Mouse (Mus musculus) c-Kit-positive CD71-positive TER-119-negative erythroid progenitor cells, embryonic 14.5 days (primary cell): Measurements from ENCODE around the gene Fry.

ENCODE experiments used
- DNase-seq: peaks from one replicate; pipeline ENCODE4 v3.0.0-alpha.2; 2013; ENCODE audit warnings: low read depth

The Fry gene

DNA sequence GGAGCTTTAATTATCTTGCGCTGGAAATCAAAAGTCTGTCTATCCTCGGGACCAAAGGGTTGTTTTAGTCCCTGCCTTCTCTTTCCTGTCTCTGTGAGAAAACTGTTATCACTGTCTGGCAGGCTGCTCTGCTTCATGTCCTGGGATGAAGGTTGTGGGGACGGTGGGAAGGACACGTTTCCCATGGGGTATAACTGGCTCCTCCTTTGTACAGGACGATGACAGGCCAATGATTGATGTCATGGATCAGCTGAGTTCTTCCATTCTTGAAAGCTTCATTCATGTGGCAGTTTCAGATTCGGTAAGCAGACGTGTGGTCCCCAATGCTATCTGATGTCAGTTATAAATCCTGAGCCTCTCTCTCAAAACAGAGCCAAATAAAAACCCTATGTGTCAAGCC, 272.0 kb downstream of the Fry start:
- DNase-seq, result peak; percentile 15

DNA sequence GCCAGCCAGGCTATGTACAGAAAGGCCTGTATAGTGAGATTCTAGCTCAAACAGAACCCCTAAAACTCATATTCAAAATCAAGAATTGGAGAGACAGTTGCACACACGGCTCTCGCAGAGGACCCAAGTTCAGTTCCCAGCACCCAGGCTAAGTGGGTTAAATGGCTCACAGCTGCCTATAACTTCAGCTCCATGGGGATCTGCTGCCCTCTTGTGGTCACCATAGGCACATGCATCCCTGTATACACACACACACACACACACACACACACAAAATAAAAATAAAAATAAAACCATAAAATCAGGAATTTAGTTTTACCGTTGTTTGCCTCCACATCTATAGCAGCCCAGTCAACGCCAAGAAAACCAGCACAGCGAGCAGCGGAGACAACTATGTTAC, 276.2 kb downstream of the Fry start:
- DNase-seq, result no peak

DNA sequence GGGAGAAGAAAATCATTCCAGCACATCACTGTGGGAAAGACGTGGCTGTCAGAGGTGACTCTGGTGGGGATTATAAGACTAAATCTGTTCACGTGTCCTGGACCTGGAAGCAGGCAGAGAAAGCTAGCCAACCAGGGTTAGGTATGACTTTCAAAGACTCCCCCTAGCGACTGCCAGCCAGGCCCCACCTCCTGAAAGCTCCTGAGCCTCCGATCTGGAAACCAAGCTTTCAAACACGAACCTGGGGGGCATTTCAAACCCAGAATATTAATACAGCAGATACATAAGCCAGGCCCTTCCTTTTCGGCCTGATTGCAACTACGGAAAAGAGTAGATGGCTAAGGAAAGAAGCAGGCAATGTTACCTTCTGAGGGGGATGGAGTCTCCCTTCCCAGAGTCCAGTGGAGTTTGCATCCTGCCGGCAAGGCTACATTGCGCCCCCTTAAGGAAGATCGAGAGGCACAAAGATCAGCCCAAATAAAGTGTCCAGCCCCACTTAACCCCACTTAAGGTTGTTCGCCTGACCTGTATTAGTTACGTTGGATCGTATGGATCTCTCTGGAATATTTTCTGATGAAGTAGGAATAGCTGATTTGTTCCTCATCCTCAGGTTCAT, 284.5 kb downstream of the Fry start:
- DNase-seq, result no peak

DNA sequence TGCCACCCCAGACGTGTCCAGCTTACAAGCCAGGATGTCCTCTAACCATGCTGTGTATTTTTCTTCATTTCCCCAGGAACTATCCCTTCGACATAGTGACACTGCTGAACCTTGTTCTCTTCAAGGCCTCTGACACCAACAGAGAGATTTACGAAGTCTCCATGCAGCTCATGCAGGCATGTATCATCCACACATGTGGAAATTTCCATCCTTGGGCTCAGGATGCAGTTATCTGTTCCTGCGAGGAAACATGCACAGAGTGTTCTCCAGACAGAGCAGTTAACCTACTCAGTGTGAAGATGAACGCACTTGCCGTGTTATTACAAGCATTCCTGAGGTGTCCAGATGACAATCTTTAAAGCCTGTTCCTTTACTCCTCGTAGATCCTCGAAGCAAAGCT, 286.4 kb downstream of the Fry start:
- no peak for DNase-seq

DNA sequence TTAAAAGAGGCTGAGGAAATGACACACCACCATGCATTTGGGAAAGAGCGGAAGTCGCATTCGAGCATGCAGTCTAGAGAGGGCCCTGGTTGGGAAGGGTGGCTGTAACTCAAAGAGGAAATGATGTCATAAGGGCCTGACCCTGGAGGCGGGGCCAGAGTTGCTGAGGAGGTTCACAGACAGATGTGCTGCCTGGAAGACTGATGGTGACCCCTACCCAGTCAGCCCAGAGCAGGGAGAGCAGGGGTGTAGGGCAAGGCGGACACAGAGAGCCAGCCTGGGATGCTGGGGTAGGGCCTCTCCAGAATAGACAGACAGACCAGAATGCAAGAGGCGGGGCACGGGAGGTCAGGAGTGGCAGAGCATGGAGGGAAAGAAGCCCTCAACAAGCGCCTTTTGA, 290.5 kb downstream of the Fry start:
- no peak for DNase-seq

DNA sequence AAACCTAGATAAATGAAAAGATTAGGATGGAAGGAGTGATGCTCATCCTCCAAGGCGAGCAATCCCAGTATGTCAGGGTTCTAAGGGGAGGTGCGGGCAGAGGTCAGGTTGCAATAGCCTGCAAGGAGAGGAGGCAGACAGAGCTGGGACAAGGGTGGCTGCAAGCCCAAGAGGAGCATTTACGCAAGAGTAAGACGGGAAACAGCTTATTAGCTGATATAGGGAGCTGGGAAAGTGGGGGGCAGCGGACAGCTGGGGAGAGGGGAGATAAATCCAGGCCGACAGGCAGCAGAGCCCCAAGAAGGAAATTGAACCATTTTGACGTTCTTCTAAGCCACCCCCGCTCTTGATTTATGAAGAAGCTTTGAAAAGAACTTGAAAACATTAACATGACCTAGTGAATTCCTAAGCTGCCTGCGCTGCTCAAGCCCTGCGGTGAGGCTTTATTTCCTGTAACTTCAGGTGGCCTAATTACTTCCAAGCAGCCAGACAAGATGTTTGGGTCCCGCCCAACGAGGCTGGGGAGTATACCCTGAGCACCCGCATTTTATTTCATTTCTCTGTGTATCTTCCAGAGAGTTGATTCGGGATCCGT, 291.1 kb downstream of the Fry start:
- DNase-seq, result no peak

DNA sequence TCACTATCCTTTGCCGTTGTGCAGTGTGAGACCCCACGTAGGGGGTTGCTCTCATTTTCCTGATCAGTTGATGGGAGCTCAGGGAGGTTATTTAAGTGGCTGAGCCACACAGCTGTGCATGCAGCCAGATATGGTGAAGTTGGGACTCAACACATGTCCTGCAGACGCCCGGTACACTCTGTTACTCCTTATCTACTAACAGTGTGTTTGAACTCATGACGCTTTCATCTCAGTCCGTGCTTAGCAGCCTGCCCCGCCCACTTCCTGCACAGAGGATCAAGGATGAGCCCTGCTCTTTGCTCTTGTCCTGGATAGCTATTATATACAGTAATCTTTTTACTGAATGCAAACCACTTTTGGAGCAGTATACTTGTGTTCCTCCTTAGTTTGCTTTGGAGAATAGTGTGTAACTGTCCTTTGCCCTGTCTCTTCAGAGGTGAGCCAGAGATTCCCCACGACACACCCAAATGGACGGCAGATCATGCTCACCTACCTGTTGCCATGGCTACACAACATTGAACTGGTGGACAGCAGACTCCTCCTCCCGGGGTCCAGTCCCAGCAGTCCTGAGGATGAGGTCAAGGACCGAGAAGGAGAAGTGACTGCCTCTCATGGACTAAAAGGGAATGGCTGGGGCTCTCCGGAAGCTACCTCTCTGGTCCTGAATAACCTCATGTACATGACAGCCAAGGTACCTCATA, 294.5 kb downstream of the Fry start:
- no peak for DNase-seq

DNA sequence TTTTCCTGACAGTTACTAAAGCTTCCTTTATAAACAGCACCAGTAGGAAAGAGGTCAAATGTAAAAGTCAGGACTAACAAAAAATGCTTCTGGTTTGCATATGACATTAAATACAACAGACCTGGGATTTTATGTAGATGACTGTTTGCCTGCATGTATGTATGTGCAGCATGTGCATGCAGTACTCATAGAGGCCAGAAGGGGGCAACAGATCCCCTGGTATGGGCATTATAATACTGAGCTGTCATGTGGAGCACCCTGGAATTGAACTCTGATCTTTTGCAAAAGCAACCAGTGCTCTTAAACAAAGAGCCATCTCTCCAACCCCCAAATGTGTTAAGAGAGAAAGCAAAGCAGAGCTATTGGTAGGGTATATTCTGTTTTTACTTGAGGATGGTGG, 296.4 kb downstream of the Fry start:
- DNase-seq, result no peak

DNA sequence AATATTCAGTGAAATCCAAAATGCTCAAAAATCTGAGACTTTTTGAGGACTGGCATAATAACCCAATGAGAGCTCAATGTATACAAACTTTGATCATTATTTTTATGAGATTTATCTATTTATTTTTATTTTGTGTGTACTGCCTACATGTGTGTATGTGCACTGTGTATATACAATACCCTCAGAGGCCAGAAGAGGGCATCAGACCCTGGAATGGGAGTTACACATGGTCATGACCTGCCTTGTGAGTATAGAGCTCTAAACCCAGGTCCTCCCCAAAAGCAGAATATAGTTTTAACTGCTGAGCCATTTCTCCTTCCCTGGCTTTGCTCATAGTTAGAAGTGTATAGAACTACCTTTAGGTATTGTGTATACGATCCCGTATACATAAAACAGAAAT, 298.8 kb downstream of the Fry start:
- no peak for DNase-seq

DNA sequence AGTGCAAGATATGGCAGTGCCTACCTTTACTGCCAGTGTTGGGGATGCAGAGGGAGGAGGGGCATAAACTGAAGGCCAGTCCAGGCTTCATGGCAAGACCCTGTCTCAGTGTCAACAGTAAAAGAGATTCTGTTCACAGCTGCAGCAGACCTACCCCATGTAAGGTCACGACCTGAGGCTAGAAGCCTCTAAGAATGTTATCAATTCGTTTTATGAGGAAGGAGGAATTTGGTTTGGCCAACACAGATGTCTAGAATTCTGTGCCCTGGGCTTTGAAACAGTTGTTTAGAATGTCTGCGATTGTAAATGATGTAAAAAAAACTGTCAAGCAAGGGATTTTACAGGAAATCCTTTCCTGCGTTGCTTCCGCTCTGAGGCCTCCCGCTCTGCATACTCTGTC, 299.6 kb downstream of the Fry start:
- no peak for DNase-seq

DNA sequence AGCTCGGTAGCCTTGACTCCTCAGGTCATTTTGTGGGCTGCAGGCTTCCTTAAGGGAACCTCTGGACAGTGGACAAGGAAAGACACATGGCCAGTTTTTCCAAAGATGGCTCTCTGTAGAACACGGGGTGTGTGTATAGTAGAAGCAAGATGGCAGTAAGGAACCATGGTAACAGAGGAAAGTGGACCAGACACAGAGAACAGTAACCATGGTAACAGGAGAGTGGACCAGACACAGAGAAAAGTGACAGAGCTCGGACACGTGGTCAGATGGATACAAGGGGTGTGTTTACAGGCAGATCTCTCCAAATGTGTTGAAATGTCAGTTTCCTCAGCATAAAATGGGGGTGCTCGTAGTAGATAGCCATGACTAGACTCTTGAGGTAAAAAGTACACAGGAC, 306.6 kb downstream of the Fry start:
- no peak for DNase-seq

DNA sequence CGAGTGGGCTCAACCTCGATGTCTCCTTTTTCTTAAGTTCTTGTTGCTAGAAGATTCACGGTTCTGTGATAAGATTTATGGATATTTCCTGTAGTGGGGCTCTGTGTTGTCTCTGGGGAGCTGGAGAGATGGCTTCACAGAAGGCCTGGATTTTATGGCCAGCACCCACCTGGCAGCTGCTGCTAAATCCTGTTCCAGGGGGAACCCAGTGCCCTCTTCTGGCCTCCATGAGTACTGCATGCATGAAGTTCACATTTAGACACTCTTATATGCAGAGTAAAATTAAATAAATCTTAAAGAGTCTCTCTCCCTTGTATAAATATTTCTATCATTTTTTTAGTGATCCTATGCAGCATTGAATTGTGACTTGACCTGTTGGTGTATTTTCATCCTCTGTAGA, 308.1 kb downstream of the Fry start:
- DNase-seq, result peak; percentile 11

DNA sequence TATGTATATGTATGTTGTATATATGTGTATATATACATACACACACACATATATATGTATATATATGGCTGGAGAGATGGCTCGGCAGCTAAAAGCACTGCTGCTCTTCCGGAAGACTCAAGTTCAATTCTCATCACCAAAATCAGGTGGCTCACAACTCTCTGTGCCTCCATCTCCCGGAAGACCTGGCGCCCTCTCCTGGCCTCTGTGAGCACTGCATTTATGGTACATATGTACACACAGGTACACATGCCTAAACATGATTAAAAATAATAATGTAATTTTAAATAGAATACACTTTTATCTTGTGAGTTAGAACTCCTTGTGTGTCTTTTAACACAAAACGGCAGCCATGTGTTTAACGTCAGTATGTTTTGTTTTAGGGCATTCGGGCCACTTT, 312.8 kb downstream of the Fry start:
- DNase-seq, result peak; percentile 21

DNA sequence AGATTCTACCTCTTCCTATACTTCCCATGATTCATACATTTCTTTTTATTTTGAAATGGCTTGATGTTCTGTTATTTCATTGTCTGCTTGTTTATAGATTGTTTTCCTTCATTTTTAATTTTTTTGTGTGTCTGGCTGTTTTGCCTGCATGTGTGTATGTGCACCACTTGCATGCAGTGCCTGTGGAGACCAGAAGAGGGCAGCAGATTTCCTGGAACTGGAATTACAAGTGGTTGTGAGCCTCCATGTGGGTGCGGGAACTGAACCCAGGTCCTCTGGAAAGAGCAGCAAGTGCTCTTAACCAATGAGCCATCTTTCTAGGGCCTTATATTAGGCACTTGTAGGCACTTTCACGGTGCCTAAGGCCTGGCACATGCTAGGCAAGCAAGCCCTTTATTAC, 314.5 kb downstream of the Fry start:
- no peak for DNase-seq

DNA sequence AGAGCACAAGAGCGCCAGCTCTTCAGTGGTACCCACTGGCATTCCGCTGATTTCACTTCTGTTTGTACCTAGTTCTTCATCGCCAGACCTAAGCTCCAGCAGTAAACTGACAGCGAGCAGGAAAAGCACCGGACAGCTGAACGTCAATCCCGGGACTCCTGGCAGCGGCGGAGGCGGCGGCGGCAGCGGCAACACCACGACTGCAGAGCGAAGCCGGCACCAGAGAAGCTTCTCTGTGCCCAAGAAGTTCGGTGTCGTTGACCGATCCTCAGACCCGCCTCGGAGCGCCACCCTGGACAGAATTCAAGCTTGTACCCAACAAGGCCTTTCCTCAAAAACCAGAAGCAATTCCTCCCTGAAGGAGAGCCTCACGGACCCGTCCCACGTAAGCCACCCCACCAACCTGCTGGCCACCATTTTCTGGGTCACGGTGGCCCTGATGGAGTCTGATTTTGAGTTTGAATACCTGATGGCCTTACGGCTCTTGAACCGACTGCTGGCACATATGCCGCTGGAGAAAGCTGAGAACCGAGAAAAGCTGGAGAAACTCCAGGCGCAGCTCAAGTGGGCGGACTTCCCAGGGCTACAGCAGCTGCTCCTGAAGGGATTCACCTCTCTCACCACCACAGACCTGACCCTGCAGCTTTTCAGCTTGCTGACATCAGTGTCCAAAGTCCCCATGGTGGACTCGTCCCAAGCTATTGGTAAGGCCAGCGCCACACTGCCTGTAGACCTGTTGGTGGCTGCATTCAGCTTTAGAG, 318.4 kb downstream of the Fry start:
- no peak for DNase-seq

DNA sequence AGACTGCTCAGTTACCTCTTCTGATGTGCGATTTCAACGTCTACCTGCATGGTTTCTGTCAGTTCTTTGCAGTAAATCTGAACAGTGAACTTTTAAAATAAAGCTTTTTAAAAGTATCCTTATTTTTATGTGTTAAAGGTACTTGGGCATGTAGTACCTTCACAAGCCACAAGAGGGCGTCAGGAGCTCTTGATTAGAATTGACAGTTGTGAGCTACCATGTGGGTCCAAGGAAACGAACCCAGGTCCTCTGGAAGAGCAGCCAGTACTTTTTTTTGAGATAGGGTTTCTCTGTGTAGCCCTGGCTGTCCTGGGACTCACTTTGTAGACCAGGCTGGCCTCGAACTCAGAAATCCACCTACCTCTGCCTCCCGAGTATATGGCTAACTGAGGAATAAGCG, 323.2 kb downstream of the Fry start:
- peak; percentile 66 for DNase-seq

DNA sequence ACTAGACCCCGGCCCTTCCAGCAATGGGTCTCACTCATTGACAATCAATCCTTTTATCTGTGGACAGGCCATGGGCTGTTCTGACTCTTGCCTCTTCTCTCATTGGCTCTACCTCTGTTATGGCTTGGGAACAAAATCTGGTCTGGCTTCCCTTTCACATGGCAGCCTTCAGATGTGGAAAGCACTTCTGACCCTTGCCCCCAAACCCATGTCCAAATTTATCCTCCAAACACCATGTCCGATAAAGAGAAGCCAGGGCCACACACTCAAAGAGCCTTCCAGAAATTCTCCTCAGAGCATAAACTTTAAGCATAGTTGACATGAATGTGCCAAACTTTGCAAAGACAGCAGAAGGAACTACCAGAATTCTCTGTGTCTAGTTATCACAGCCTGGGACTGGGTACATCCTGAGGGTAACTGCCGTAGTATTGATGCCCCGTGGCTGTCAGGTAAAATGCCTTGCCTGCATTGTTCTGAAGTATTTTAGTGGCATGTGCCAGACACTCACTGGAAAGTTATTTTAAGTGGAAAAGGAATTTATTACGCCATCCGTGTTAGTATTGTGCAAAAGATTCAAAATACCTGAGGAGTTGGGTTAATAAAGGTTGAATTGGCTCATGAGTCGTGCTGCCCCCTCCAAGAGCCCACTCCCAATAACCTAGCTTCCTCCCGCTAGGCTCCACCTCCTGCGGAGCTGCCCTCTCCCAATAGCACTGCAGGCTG, 333.0 kb downstream of the Fry start:
- no peak for DNase-seq

DNA sequence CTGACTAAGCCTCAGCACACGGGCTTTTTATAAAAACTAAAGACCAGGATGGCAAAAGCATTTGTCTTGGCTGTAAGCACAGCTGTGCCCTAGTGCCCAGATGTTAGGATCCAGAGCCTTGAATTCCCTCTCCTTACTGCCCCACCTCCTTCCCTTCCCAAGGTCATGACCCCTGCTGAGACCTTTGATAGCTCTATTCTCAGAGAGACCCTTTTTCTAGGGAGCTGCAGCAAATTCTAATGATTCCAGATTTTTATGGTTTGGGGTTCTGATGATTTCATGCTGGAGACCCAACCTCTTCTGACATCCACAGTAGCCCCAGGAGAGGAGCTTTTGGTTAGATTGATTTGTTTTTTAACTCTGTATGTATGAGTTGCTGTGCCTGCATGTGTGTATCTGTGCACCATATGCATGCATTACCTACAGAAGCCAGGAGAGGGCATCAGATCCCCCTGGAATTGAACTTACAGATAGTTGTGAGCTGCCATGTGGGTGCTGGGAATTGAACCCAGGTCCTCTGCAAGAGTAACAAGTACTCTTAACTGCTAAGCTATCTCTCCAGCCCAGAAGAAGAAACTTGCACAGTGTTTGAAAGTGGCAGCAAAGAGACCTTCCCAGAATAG, 333.7 kb downstream of the Fry start:
- DNase-seq, result no peak

DNA sequence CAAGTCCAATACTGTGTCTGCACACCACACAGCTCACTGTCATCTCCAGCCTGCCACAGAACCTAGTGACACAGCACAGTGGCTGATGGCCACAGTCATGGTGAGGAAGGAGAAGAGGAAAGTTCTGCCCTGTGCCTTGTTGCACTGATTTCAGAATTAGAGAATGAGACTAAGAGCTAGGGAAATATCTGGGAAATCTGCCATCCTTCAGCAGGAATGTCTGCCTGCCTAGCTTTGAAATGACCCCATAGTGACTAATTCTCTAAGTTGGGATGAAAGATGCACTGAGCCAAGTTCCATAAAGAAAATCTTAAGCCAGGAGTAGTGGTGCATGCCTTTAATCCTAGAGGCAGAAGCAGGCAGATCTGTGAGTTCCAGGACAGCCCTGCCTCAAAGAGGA, 334.2 kb downstream of the Fry start:
- no peak for DNase-seq

DNA sequence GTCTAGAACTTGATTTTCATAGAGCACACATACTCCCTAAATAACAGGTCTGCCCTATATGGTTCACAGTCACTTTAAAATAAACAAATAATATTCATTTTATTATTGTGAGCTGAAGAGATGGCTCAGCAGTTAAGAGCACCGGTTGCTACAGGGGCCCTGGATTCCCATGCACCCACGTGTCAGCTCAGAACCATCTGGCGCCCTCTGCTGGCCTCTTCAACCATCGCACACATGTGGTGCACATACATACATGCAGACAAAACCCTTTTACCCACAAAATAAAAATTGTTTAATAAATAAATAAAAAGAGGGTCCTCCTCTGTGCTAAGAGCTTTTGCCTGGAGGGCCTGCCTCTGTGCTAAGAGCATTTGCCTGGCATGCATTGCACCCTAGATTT, 335.0 kb downstream of the Fry start:
- no peak for DNase-seq

DNA sequence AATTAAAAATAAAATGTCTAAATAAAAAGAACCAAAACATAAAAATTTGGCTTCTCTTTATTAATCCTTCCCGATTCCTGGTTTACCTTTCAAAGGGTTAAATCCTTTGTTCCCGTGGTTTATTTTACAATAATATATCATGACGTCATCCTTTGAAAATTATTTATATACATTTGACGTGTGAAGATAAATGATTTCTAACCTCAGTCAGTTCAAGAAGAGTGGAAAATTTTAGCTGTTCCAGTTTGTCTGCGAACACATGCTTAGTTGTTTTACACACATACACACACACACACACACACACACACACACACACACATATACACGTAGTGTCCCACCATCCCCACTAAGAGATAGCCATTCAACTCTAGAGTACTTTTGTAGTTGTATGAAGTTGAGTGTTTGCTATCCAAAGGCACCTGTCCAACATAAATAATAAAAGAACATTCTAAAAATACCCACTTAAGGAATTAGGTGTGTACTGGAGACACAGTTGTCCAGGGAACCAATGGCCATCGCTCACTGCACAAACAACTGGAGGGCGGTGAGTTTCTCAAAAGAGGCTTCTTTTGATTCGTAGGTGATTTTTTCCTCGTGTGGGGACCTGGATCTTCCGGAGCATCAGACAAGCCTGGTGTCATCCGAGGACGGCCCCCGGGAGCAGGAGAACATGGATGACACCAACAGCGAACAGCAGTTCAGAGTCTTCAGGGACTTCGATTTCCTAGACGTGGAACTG, 338.9 kb downstream of the Fry start:
- no peak for DNase-seq
